Mouse (Mus musculus) stomach, embryonic 15.5 days (tissue): Measurements from ENCODE around the gene Evi5. TPM values are rescaled to one million over a fixed set of nuclear protein-coding genes. Genes with fewer than 3 reads are reported as not detected.

Experiments
- ATAC-seq: fragments of 200-750 bp; cut with Nextera tagmentation; 2 replicates; pipeline ENCODE4 v1.8.0; 2017; ENCODE audit warnings: low read depth, moderate number of reproducible peaks, moderate TSS enrichment; ENCODE audit not compliant: insufficient read depth, low FRiP score
- H3K27ac ChIP-seq: fragments of 300-500 bp; sonication (generic); 2 replicates; pipeline ENCODE4 v1.5.1; 2015; ENCODE audit warnings: mild to moderate bottlenecking, inconsistent platforms
- H3K27me3 ChIP-seq: fragments of 300-500 bp; sonication (generic); replicated peaks from 2 replicates; pipeline ENCODE4 v1.6.1; 2015; ENCODE audit warnings: inconsistent platforms
- H3K36me3 ChIP-seq: fragments of 300-500 bp; sonication (generic); 2 replicates; pipeline ENCODE4 v1.6.1; 2015; ENCODE audit warnings: inconsistent platforms
- H3K4me1 ChIP-seq: fragments of 300-500 bp; sonication (generic); 2 replicates; pipeline ENCODE4 v1.6.1; 2015; ENCODE audit warnings: inconsistent platforms
- H3K4me2 ChIP-seq: fragments of 300-500 bp; sonication (generic); 2 replicates; pipeline ENCODE4 v1.6.1; 2015; ENCODE audit warnings: mild to moderate bottlenecking, inconsistent platforms
- H3K4me3 ChIP-seq: fragments of 300-500 bp; sonication (generic); replicated peaks from 2 replicates; pipeline ENCODE4 v1.5.1; 2015; ENCODE audit warnings: inconsistent platforms
- H3K9ac ChIP-seq: fragments of 300-500 bp; sonication (generic); 2 replicates; pipeline ENCODE4 v1.6.1; 2015; ENCODE audit warnings: inconsistent platforms
- H3K9me3 ChIP-seq: fragments of 300-500 bp; sonication (generic); 2 replicates; pipeline ENCODE4 v1.6.1; 2016; ENCODE audit warnings: inconsistent platforms
- WGBS: fragments of 180-500 bp; shearing (Covaris S2); methylation state at CpG from one replicate; pipeline ENCODE4 v1.1.7; 2015; 5-methylcytosine and 5-hydroxymethylcytosine counted together
- polyA plus RNA-seq: library from polyadenylated mRNA; unstranded; fragments of >200 nt; fragmentation: Nextera tagmentation; extraction: Ambion mirVana; gene quantifications from 2 replicates; pipeline ENCODE4 v1.2.1, GENCODE M21; 2015

Evi5 gene
- polyA plus RNA-seq, 1 experiment from 2014 or later, result 73.0 TPM

GRCm38 (mm10) chr5:107765946-107766345 lies 109.0 kb downstream of the Evi5 start:
- no peaks in the 10 kb centered on the region for H3K9me3 ChIP-seq
- no peak overlapping the region for H3K4me3 ChIP-seq
- ATAC-seq, result no peak
- no peak overlapping the region for H3K4me2 ChIP-seq
- WGBS, result 86% methylated on average over 4 of the region's 4 CpGs
- no peaks in the 10 kb centered on the region for H3K36me3 ChIP-seq
- H3K9ac ChIP-seq, result no peak overlapping the region
- H3K27ac ChIP-seq, result no peak overlapping the region
- no peaks in the 10 kb centered on the region for H3K27me3 ChIP-seq
- no peaks in the 10 kb centered on the region for H3K4me1 ChIP-seq

GRCm38 (mm10) chr5:107764486-107764885 lies 110.4 kb downstream of the Evi5 start:
- no peak overlapping the region for H3K4me3 ChIP-seq
- H3K27me3 ChIP-seq, result no peaks in the 10 kb centered on the region
- H3K27ac ChIP-seq, result no peak overlapping the region
- no peak for ATAC-seq
- H3K4me2 ChIP-seq, result no peak overlapping the region
- no peak overlapping the region for H3K9ac ChIP-seq
- WGBS, result 65% methylated on average over 1 of the region's 1 CpGs
- no peaks in the 10 kb centered on the region for H3K9me3 ChIP-seq
- peaks cover 2% of the 10 kb centered on the region; the same call in 1 of the 2 replicates for H3K36me3 ChIP-seq
- no peaks in the 10 kb centered on the region for H3K4me1 ChIP-seq

- Histone ChIP-seq H3K9me3 (no peaks in the 10 kb centered on the region), H3K4me3 (no peak overlapping the region), H3K4me1 (no peaks in the 10 kb centered on the region), H3K4me2 (no peak overlapping the region), H3K27ac (no peak overlapping the region), H3K36me3 (peaks cover 2% of the 10 kb centered on the region; the same call in 1 of the 2 replicates), H3K9ac (no peak overlapping the region), H3K27me3 (no peaks in the 10 kb centered on the region)
- ATAC-seq, result no peak
These were observed 111.2 kb downstream of the Evi5 start for GRCm38 (mm10) chr5:107763674-107764073.

- peak; percentile 71; the same call in 1 of the 2 replicates for ATAC-seq
These were observed 115.8 kb downstream of the Evi5 start for GRCm38 (mm10) chr5:107759121-107759520.

GRCm38 (mm10) chr5:107756072-107756471 lies 118.8 kb downstream of the Evi5 start:
- Histone ChIP-seq H3K9me3 (no peaks in the 10 kb centered on the region), H3K27me3 (no peaks in the 10 kb centered on the region), H3K4me1 (no peaks in the 10 kb centered on the region), H3K36me3 (peaks cover 2% of the 10 kb centered on the region; the same call in 1 of the 2 replicates), H3K27ac (no peak overlapping the region), H3K4me3 (no peak overlapping the region), H3K9ac (no peak overlapping the region), H3K4me2 (no peak overlapping the region)
- 49% methylated on average over 2 of the region's 2 CpGs for WGBS
- ATAC-seq, result no peak

More at GRCm38 (mm10) chr5:107759121-107759520, 115.8 kb downstream of the Evi5 start:
- Histone ChIP-seq H3K27ac (no peak overlapping the region), H3K9ac (no peak overlapping the region), H3K36me3 (peaks cover 2% of the 10 kb centered on the region; the same call in 1 of the 2 replicates), H3K4me1 (no peaks in the 10 kb centered on the region), H3K9me3 (no peaks in the 10 kb centered on the region), H3K4me2 (no peak overlapping the region), H3K4me3 (no peak overlapping the region), H3K27me3 (no peaks in the 10 kb centered on the region)
- 30% methylated on average over 5 of the region's 5 CpGs for WGBS

- H3K36me3 ChIP-seq, result peaks cover under 1% of the 10 kb centered on the region; the same call in 1 of the 2 replicates
- H3K4me2 ChIP-seq, result no peak overlapping the region
- no peaks in the 10 kb centered on the region for H3K9me3 ChIP-seq
- H3K4me3 ChIP-seq, result no peak overlapping the region
- 82% methylated on average over 1 of the region's 1 CpGs for WGBS
- H3K9ac ChIP-seq, result no peak overlapping the region
- 0 out of 2 replicates have a peak, but pooled peaks have one; percentile 39 for ATAC-seq
- H3K4me1 ChIP-seq, result no peaks in the 10 kb centered on the region
- H3K27ac ChIP-seq, result no peak overlapping the region
- H3K27me3 ChIP-seq, result no peaks in the 10 kb centered on the region
These were observed 120.2 kb downstream of the Evi5 start for GRCm38 (mm10) chr5:107754740-107755139.

GRCm38 (mm10) chr5:107753656-107754055 lies 121.3 kb downstream of the Evi5 start:
- H3K9me3 ChIP-seq, result no peaks in the 10 kb centered on the region
- no peak overlapping the region for H3K9ac ChIP-seq
- 92% methylated on average over 7 of the region's 7 CpGs for WGBS
- no peak for ATAC-seq
- H3K4me3 ChIP-seq, result no peak overlapping the region
- H3K27me3 ChIP-seq, result no peaks in the 10 kb centered on the region
- H3K36me3 ChIP-seq, result no peaks in the 10 kb centered on the region
- H3K27ac ChIP-seq, result no peak overlapping the region
- no peak overlapping the region for H3K4me2 ChIP-seq
- no peaks in the 10 kb centered on the region for H3K4me1 ChIP-seq

GRCm38 (mm10) chr5:107749229-107749916 lies 125.5 kb downstream of the Evi5 start:
- no peak overlapping the region for H3K4me2 ChIP-seq
- no peaks in the 10 kb centered on the region for H3K27me3 ChIP-seq
- no peaks in the 10 kb centered on the region for H3K9me3 ChIP-seq
- H3K9ac ChIP-seq, result no peak overlapping the region
- ATAC-seq, result no peak
- no peak overlapping the region for H3K27ac ChIP-seq
- H3K4me1 ChIP-seq, result no peaks in the 10 kb centered on the region
- 46% methylated on average over 9 of the region's 9 CpGs for WGBS
- no peaks in the 10 kb centered on the region for H3K36me3 ChIP-seq
- no peak overlapping the region for H3K4me3 ChIP-seq

- Histone ChIP-seq H3K27me3 (no peaks in the 10 kb centered on the region), H3K36me3 (0 out of 2 replicates have a peak, but pooled peaks cover 6% of the 10 kb centered on the region), H3K9ac (no peak overlapping the region), H3K4me2 (no peak overlapping the region), H3K27ac (no peak overlapping the region), H3K4me3 (no peak overlapping the region), H3K4me1 (no peaks in the 10 kb centered on the region), H3K9me3 (no peaks in the 10 kb centered on the region)
- 90% methylated on average over 5 of the region's 5 CpGs for WGBS
- no peak for ATAC-seq
These were observed 135.9 kb downstream of the Evi5 start for GRCm38 (mm10) chr5:107739023-107739422.

GRCm38 (mm10) chr5:107738296-107738695 lies 136.6 kb downstream of the Evi5 start:
- no peak overlapping the region for H3K4me3 ChIP-seq
- ATAC-seq, result no peak
- H3K36me3 ChIP-seq, result no peaks in the 10 kb centered on the region
- H3K9me3 ChIP-seq, result no peaks in the 10 kb centered on the region
- H3K9ac ChIP-seq, result no peak overlapping the region
- no peaks in the 10 kb centered on the region for H3K4me1 ChIP-seq
- WGBS, result 68% methylated on average over 3 of the region's 3 CpGs
- no peak overlapping the region for H3K4me2 ChIP-seq
- H3K27me3 ChIP-seq, result no peaks in the 10 kb centered on the region
- H3K27ac ChIP-seq, result no peak overlapping the region

- Histone ChIP-seq H3K27me3 (0 out of 2 replicates have a peak, but pooled peaks cover 3% of the 10 kb centered on the region), H3K4me1 (no peaks in the 10 kb centered on the region), H3K9me3 (no peaks in the 10 kb centered on the region), H3K4me3 (no peak overlapping the region), H3K9ac (no peak overlapping the region), H3K36me3 (no peaks in the 10 kb centered on the region), H3K27ac (no peak overlapping the region), H3K4me2 (no peak overlapping the region)
- ATAC-seq, result no peak
- WGBS, result 82% methylated on average over 5 of the region's 5 CpGs
These were observed 138.7 kb downstream of the Evi5 start for GRCm38 (mm10) chr5:107736171-107736570.

- WGBS, result 33% methylated on average over 2 of the region's 2 CpGs
- Histone ChIP-seq H3K36me3 (no peaks in the 10 kb centered on the region), H3K27me3 (peaks cover 20% of the 10 kb centered on the region), H3K27ac (no peak overlapping the region), H3K4me1 (no peaks in the 10 kb centered on the region), H3K4me3 (no peak overlapping the region), H3K9me3 (no peaks in the 10 kb centered on the region), H3K9ac (no peak overlapping the region), H3K4me2 (no peak overlapping the region)
- ATAC-seq, result no peak
These were observed 143.1 kb downstream of the Evi5 start for GRCm38 (mm10) chr5:107731844-107732243.
